Mouse (Mus musculus): Measurements from ENCODE around the gene Xrcc4.

Xrcc4 gene

DNA sequence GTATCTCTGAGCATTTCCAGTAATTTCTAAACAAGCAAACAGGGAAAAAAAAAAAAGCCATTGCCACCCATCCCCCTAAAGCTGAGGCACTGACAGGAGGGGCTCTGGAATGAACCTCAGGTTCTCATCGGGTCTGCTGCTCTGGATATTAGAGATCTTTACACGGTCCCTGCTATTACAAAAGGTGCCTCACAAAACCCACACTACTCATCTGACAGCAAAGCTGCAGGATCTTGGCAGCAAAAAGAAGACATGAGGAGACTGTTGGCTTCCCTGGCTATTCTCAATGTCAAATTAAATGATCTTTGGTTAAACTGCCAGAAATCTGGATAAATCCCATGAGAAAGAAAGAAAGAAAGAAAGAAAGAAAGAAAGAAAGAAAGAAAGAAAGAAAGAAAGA is 145.1 kb downstream of the Xrcc4 start:
- no peak for DNase-seq (ENCODE audit: low read depth, low spot score)

DNA sequence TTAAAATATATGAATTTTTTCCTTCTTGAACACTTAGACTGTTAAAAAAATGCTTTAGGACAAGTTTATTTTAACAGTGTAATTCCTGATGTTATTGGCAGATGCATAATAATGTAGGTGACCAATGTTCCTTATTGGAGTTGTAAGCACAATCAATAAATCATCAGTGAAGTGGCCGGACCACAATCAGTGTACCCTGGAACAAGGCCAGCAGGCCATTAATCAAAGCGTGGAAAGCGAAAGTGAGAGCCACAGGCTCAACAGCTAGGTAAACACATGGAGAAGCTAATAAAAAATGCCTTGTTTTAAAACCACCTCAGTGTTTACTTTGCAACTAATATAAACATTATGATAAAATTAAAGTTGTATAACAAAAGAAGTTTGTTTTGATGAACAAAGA is 159.9 kb downstream of the Xrcc4 start:
- DNase-seq (ENCODE audit: low read depth, low spot score), result no peak

DNA sequence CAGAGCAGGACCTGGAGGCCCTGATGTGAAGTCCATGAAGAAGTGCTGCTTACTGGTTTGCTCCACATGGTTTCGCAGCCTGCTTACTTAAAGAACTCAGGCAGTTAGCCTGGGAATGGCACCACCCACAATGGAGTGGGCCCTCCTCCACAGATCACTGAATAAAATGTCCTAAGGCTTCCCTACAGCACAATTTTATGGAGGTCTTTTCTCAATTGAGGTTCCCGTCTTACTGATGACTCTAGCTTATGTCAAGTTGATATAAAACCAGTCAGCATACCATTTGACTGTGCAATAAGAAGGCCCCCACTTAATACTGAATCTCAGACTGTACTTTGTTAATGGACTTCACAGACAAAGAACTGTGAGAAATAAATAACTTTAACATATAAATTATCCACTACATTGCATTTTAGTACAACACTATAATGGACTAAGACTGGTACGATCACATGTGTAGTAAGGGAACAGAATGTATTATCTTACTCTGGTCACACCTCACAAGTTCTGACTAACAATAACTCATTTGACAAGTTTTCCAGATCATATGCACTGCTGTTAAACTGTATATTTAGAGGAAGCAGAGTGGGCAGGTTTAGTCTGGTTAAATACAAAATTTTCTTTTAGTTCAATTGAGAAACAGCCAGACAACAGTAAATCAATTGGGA is 170.5 kb downstream of the Xrcc4 start:
- no peak for DNase-seq (ENCODE audit: low read depth, low spot score)

DNA sequence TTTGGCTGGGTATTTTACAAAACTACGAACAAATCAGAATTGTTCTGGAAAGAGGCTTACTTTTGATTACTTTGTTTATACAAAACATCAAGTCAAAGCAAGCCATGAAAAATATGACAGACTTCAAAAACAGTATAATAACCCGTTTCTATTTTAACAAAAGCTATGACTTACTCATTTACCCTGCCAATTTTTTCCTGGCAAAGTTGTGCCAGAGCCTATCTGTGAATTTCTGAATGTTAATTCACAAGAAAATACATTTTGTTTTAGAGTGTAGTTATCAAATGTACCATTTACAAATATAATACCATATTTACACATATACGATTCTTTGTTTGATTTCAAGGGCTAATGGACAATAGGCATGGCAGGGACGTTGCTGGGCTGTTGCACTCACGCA is 175.1 kb downstream of the Xrcc4 start:
- DNase-seq (ENCODE audit: low read depth, low spot score), result no peak

DNA sequence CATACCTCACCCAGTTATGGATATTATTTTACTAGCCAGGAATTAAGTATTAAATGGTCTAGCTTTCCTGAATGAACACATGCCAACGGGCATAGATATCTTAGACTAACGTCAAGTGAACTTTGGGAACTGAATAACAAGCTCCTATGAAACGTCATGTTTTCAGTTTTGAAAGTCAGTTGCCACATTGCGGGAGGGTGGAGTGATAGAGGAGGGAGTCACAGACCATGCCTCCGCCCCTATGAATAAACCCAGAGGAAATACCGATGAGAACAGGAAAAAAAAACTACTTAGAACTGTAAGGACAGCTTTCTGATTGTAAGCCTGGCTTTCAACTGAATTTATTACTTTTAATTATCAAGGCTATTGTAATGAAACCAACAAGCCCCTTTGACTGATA is 175.5 kb downstream of the Xrcc4 start:
- no peak for DNase-seq (ENCODE audit: low read depth, low spot score)

DNA sequence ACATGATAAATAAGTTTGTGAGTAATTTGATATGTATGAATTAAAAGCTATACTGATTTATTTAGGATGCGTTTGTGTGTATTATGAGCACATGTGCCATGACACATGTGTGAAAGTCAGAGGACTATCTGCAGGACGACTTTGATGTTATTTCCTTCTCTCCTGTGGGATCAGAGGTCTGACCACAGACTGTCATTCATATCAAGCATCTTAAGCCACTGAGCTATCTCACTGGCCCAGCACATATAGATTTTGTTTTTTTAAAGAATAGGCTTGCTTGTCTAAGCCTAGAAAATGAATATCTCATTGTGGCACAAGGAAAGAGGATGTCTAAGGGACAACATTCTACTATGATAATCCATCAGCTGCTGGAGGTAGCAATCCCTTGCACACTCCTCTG is 183.3 kb downstream of the Xrcc4 start:
- DNase-seq (ENCODE audit: low read depth, low spot score), result no peak

DNA sequence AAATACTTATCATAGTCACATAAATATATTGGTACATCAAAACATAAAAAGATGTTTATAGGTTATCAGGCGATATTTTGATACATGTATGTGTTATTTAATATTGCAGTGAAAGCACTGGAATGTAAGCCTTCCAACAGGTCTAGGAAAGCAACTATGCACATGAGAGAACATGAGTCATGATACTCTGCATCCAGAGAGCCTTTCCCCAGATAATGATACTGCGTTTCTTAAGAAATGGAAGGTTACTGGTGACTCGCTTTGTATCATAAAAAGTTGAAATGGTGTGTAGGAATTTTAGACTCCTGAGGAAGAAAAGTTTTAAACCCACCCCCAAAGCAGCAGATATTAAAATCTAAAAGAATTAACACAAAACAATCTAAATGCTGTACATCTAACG is 190.3 kb downstream of the Xrcc4 start:
- DNase-seq (ENCODE audit: low read depth, low spot score), result no peak

DNA sequence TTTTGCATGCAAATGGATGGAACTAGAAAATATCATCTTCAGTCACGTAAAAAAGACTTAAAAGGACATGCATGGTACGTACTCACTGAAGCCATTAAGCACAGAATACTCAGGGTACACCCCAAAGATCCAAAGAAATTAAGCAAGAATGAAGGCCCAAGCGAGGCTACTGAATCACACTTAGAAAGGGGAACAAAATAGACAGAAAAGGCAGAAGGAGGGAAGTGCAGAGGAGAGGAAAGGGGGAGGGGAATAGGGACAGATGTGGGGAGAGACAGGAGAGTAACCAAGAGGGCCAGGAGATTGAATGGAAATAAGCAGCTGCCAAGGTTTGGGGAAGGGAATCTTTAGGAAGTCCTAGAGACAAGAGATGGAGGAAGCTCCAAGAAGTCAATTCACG is 197.3 kb downstream of the Xrcc4 start:
- DNase-seq (ENCODE audit: low read depth, low spot score), result no peak

DNA sequence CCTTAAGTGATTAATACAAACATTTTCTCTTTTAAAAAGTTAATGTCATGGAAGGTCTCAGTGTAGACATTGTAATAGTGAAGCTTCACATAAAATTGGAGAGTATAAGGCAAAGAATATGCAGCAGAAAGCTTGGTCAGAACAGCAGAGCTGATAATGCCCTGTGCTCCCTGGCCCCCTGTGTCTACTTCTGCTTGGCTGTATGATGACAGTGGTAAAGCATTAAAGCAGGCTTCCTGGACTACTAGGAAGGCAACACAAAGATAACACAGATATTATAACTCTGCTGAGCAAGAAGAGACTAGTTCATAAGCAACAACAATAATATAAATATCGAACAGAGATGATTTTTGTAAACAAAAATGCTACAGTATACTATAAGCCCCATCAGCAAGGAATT is 199.2 kb downstream of the Xrcc4 start:
- DNase-seq (ENCODE audit: low read depth, low spot score), result no peak

DNA sequence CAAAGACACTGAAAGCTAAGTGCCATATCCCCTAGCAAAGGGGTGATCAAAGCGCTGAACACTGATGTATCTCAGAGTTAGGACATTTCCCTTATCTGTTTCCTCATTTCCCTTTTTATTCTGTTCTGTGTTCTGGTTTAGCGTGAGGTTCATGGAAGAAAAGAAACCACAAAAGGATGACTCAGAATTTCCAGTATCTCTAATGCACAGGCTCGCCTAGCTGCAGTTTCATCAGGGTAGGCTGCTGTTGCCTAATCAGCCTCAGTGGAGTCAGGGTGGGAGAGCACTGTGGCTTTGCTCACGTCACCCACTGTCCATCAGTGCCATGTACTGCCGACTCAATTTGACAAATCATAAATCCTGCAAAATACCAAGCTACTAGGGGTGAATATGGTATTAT is 200.3 kb downstream of the Xrcc4 start:
- no peak for DNase-seq (ENCODE audit: low read depth, low spot score)

DNA sequence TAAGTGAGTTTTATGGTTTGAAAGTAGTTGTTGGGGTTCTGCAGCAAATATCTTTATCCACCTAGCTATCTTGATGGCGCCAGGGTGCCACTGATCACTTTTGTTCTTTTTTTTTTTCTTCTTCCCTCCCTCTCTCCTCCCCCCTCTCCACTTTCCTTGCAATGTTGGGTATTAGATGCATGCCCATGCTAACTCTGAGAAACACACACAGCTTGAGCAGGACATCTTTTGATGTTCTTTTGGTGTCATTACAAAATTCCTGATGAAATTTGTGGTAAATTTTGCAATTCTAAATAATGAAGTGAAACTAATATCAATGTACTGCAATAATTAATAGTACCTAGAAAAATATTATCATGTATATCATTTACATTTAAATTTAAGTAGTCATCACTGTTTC is 205.9 kb downstream of the Xrcc4 start:
- no peak for DNase-seq (ENCODE audit: low read depth, low spot score)

DNA sequence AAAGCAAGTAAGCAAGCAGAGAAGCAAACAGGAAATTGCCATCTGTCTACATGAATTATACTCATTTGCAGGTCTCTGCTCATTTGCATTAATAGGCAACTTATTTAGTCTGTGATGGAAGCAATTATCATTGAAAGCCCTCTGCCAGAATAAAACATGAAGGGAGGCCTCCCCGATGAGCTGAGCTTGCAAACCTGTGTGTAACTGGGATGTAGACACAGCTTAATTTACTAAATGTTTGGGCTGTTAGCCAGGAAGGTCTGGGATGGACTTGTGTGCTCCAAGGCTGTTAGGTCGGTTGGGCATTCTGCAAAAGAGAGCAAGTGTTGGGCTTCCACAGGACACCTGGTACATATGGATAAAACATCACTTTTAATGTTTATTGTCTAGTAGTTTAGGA is 208.1 kb downstream of the Xrcc4 start:
- DNase-seq (ENCODE audit: low read depth, low spot score), result no peak

DNA sequence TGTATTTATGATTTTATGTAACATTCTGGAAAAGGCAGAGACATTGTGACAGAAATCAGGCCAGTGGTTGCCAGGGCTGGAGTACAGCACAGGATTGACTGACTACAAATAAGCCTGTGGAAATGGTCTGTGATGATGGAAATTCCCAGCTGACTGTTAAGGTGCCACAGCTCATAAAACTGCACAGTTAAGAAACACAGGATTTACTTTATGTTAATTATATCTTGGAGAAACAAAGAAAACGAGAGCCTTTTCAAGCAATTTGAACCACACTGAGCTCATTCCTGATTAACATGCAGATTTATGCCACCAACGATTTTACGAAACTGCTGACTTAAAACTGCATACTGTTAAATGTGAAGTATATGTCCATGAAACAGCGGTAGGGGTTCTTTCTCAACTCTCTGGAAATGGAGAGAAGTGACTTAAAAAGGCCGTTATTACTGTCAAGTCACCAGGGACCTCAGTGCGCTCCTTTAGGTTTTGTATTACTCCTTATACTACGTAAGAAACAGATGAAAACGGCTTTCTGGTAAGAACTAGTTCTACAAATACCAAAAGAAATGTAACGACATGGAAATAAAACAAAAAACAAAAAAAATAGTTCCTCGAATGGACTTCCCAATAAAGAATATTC is 210.5 kb downstream of the Xrcc4 start:
- no peak for DNase-seq (ENCODE audit: low read depth, low spot score)

DNA sequence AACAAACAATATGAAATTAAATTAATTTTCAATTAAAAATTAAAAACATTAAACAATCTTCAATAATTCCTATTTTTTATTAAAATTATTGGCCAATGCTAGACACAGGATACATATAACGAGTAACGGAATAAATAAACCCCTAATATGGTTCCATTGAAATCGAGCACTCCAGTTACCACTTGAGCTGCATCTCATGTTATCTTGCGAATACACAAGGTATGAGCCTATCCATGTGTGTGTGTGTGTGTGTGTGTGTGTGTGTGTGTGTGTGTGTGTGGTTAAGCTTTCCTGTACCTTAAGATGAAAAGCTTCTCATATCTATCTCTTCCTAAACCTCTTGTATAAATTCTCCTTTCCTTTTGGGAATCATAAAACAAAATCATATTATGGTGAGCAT is 213.9 kb downstream of the Xrcc4 start:
- DNase-seq (ENCODE audit: low read depth, low spot score), result no peak

DNA sequence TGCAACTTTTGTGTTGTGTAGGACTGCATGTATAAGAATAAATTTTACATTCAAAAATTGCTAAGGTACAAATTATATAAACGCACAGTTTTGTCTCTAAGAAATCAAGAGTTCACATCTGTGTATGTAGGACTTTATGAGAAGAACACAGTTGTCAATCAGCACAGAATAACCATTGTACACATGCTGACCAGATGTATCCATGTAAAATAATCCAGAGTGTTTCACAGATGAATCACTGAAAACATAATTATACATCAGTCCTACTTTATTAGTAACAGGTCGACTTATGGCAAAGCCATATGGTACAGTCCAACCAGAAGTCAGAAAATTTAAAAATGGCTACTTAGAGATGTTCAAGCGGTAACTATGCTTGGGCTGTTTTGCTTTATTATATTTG is 216.7 kb downstream of the Xrcc4 start:
- DNase-seq (ENCODE audit: low read depth, low spot score), result no peak

DNA sequence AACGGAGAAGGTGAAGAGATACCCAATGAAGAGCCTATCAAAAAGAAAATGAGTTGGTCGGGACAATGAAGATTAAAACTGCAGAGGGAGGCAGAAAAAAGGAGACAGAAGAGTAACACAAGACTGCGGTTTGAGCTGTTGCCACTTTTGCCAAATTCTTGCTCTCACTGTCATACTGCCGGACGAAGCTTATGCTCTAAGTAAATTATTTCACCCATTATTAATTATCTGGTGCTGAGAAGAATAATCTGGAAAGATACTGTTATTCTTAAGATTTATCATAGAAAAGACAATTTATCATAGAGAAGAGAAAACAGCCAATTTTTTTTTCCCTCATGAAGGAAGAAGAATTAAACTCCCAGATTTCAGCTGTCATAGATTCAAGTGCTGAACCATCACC is 235.3 kb downstream of the Xrcc4 start:
- DNase-seq (ENCODE audit: low read depth, low spot score), result no peak

DNA sequence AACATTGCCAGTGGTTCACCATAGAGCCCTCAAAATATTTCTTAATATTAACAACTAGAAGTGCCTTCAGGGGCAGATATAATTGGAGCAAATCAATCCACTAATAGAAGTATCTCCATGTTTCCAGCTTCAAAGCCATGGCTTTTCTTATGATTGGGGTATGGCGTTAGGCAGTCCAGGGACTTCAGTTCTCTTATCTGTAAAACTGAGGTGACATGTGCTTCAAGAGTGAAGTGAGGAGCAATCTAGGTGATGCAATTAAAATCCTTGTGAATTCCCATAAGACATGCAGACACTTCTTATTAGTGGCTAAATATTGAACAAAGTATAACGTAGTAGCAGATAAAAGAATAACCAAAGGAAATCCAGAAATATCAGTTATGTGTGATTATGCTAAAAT is 238.7 kb downstream of the Xrcc4 start:
- DNase-seq (ENCODE audit: low read depth, low spot score), result no peak

DNA sequence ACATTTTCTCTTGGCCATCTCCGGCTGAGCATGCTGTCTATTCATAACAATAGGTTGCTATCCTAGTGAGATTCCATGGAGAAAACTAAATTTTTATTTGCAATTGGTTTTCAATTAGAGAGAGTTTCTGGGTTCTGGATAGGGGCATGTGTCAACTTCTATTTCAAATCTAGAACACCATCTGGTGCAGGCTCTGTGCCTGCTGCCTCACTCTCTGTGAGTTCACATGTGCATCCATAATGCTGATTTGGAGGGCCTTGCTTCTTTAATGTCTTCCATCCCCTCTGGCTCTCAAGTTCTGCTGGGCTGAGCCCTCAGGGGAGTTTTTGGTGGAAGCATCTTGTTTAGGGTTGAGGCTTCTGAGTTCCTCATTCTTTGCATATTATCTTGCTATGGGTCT is 239.5 kb downstream of the Xrcc4 start:
- no peak for DNase-seq (ENCODE audit: low read depth, low spot score)

DNA sequence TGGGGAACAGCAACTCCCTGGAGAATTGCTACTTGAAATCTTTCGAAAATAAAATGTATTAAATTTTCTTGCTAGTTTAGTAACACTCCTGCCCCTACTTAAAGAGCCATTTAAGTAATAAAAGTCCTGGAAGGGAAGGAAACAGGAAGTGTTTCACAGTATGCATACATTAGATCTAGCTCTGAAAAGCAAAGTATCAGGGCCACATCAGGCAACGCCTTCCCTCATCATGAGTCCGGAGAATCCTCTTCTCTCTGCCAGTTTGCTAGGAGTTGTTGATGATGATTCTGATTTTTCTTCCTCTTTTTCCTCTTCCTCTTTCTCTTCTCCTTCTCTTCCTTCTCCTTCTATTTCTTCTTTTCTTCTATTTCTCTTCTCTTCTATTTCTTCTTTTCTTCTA is 250.8 kb downstream of the Xrcc4 start:
- no peak for DNase-seq (ENCODE audit: low read depth, low spot score)

DNA sequence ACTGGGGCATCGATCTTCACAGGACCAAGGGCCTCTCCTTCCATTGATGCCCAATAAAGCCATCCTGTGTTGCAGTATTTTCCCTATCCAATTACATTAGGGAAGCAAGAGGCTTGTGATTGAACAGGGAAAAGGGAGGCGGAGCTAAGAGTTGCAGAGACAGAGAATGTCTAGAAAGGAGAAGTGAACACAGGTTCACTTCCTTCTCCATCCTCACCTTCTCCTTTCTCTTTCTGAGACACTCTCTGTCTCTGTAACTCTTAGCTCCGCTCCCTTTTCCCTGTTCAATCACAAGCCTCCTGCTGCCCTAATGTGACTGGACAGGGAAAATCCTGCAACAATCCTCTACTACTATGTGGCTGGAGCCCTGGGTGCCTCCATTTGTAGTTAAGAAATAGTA is 254.9 kb downstream of the Xrcc4 start:
- DNase-seq (ENCODE audit: low read depth, low spot score), result no peak

DNA sequence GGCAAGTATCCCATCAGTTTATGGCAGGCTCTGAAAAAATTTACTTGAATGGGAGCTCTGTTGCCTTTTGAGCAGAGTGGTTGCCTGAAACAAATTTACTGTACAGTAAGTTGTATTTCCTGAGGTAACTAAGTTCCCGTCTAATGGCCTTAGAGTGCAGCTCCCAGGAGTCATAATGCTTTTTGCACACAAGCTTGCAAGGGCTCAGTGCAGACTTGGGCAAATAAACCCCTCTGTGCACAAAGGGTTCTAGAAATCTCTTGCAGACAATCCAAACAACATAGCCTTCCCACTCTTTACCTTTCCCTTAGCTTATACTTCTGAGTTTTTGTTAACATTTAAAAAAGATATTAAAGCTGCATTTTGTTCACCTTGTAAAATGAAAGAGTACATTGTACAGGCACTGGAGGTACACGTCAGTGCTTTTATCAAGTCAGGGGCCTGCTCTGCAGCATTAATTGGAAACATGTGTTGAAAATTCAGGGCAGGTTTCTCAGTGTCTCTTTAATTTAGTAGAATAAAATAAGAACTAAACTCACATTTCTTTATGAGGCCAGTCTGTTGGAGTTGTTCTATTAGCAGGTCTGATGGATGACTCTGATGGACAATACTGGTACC is 256.2 kb downstream of the Xrcc4 start:
- no peak for DNase-seq (ENCODE audit: low read depth, low spot score)

DNA sequence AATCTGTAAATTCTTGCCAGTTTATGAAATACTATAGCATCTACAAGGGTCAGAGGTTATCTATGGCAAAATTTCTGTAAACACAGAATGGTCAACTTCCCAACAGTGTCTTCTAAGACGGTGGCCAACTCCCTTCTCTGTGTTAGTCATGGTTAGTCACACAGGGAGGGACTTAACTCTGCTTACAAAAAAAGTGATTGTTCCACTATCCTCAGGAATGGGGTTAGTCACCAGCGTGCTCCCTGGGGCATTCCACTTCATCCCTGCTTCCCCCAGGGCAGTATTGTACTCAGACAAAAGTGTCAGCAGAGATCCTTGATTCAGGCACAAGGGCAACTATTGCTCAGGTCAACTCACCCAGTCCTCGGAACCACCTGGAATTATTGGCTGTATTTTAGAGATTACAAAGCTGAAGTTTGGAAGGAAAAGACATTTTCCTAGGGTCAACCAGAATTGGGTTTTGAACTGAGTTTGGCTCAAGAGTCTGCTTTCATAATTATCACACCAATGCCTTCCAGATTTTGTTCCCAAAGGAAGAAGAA is 260.9 kb downstream of the Xrcc4 start:
- peak; percentile 81 for DNase-seq (ENCODE audit: low read depth, low spot score)

DNA sequence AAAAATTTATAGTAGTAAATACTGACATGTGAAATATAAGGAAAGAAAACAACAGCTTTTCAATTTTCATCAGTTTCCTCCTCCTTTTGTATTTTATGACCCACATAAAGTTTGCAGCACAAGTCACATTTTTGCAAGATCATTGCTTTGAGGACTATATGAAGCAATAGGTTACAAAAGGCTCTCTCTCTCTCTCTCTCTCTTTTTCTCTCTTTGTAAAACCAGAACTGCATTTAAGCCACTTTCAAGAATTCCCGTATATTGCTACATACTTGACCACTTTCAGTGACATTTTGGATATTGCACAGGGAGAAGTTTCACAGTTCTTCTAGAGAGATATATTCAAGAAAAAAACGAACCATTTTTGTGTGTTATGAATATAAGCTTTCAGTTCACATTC is 261.6 kb downstream of the Xrcc4 start:
- no peak for DNase-seq (ENCODE audit: low read depth, low spot score)
